14 mouse cellular contexts compared by ENCODE assay signal in genomic region chrX:9222412-9223221, GRCm38 (mm10). TPM values are rescaled to one million over a fixed set of nuclear protein-coding genes. Genes with fewer than 3 reads are reported as not detected.
DNase-seq lines count a peak whose midpoint lies in the region; ATAC-seq and TF ChIP-seq lines count a peak whose summit lies in the region.
"Had no signal": no experiment of that assay in that cellular context is flagged by ENCODE, and none has a peak within 500 bp of the region (broad histone marks: within the 10 kb centered on the region; RNA-seq: fewer than 3 reads in every experiment).

No protein-coding gene starts in this region.

- no peak for TF ChIP-seq POLR2A in kidney, adult 2 months (IDR thresholded peaks at IDR 0.05; ENCODE audit: low read depth, low read length)
- no peak for TF ChIP-seq POLR2A in MEL (IDR thresholded peaks at IDR 0.05; ENCODE audit: control insufficient read depth in 1 of 2, insufficient read depth in 1 of 2, low read depth in 1 of 2, low read length in 2 of 2, poor library complexity in 1 of 2)
- no peak for TF ChIP-seq POLR2A in bone marrow macrophage, adult 2 months (IDR thresholded peaks at IDR 0.05; ENCODE audit: borderline replicate concordance, low read depth, low read length)

- H3K27me3 ChIP-seq in kidney, adult 2 months (replicated peaks; ENCODE audit: control insufficient read depth, insufficient read depth, low read length) = no peaks in the 10 kb centered on the region
- no peaks in the 10 kb centered on the region for H3K27me3 ChIP-seq in MEL (ENCODE audit: control insufficient read depth in 1 of 2, insufficient read depth in 2 of 2, low read length in 2 of 2)
- no peaks in the 10 kb centered on the region for H3K27me3 ChIP-seq in liver, embryonic 14.5 days (ENCODE audit: control insufficient read depth, insufficient read depth, low read length)
- no peaks in the 10 kb centered on the region for H3K27me3 ChIP-seq in forebrain, embryonic 16.5 days (replicated peaks; ENCODE audit: control insufficient read depth, insufficient read depth, low read length)
- H3K27me3 ChIP-seq: hindbrain, embryonic 12.5 days; limb, embryonic 12.5 days; megakaryocyte, embryonic 14.5 days had no signal

- H3K27ac ChIP-seq in kidney, adult 2 months (ENCODE audit: insufficient read depth, low read depth, low read length) = no peak overlapping the region
- no peak overlapping the region for H3K27ac ChIP-seq in MEL (ENCODE audit: control insufficient read depth, low read depth, low read length)
- H3K27ac ChIP-seq in bone marrow macrophage, adult 2 months (ENCODE audit: insufficient read depth, low read depth, low read length) = peak overlapping the region; percentile 58; the same call in 1 of the 2 replicates
- H3K27ac ChIP-seq in liver, embryonic 14.5 days = no peak overlapping the region
- H3K27ac ChIP-seq in forebrain, embryonic 16.5 days (ENCODE audit: low read length) = no peak overlapping the region
- H3K27ac ChIP-seq: gastrocnemius, adult 2 months; hindbrain, embryonic 12.5 days; limb, embryonic 12.5 days had no signal

- 0 out of 2 replicates have a peak, but pooled peaks have one; percentile 37 for ATAC-seq in liver, embryonic 14.5 days (ENCODE audit: insufficient read depth)
- no peak for ATAC-seq in activated CD4-positive, CD25-positive, alpha-beta regulatory T cell, adult 4 months
- ATAC-seq in forebrain, embryonic 16.5 days = no peak

- H3K79me2 ChIP-seq in MEL (ENCODE audit: control insufficient read depth, insufficient read depth, low read length, poor library complexity) = no peaks in the 10 kb centered on the region

- TF ChIP-seq CTCF in kidney, adult 2 months (conservative IDR thresholded peaks at IDR 0.05; ENCODE audit: insufficient read depth, insufficient read length, low read depth, low read length) = no peak
- TF ChIP-seq CTCF in MEL (IDR thresholded peaks at IDR 0.05 in 2 of 3, conservative IDR thresholded peaks at IDR 0.05 in 1 of 3; ENCODE audit: control insufficient read depth in 1 of 3, insufficient read depth in 1 of 3, low read depth in 2 of 3, low read length in 3 of 3, poor library complexity in 1 of 3, severe bottlenecking in 1 of 3) = no peak
- no peak for TF ChIP-seq CTCF in bone marrow macrophage, adult 2 months (IDR thresholded peaks at IDR 0.05; ENCODE audit: low read depth, low read length)
- no peak for TF ChIP-seq CTCF in liver, embryonic 14.5 days (IDR thresholded peaks at IDR 0.05; ENCODE audit: low read depth)

- no peak overlapping the region for H3K9ac ChIP-seq in MEL (ENCODE audit: control insufficient read depth, low read depth, low read length, poor library complexity, severe bottlenecking)
- H3K9ac ChIP-seq in liver, embryonic 14.5 days (replicated peaks) = no peak overlapping the region
- H3K9ac ChIP-seq in forebrain, embryonic 16.5 days (replicated peaks; ENCODE audit: low read depth, low read length) = no peak overlapping the region
- H3K9ac ChIP-seq: hindbrain, embryonic 12.5 days; limb, embryonic 12.5 days had no signal

- H3K4me1 ChIP-seq in kidney, adult 2 months (ENCODE audit: control insufficient read depth, insufficient read depth, low read length) = no peaks in the 10 kb centered on the region
- peaks cover 0 to 6% of the 10 kb centered on the region in 2 experiments; a peak in 2 of 4 replicates for H3K4me1 ChIP-seq in MEL (ENCODE audit: control insufficient read depth in 1 of 2, insufficient read depth in 2 of 2, low read length in 2 of 2)
- H3K4me1 ChIP-seq in bone marrow macrophage, adult 2 months (ENCODE audit: control insufficient read depth, insufficient read depth, low read length) = peaks cover 6% of the 10 kb centered on the region
- 0 out of 4 replicates have a peak, but pooled peaks cover 0 to 4% of the 10 kb centered on the region in 2 experiments for H3K4me1 ChIP-seq in liver, embryonic 14.5 days (replicated peaks; ENCODE audit: control insufficient read depth in 2 of 2, insufficient read depth in 2 of 2, low read length in 1 of 2)
- H3K4me1 ChIP-seq in forebrain, embryonic 16.5 days (replicated peaks; ENCODE audit: control insufficient read depth, insufficient read depth, low read length) = no peaks in the 10 kb centered on the region
- H3K4me1 ChIP-seq: hindbrain, embryonic 12.5 days; limb, embryonic 12.5 days; megakaryocyte, embryonic 14.5 days had no signal

- TF ChIP-seq RAD21 in MEL (IDR thresholded peaks at IDR 0.05; ENCODE audit: low read depth, low read length) = no peak

- DNase-seq in kidney, adult 2 months = peak; percentile 34
- DNase-seq in kidney, postnatal 10 days = no peak
- DNase-seq in MEL (ENCODE audit: low read depth, low spot score) = peak; percentile 8
- no peak for DNase-seq in liver, embryonic 14.5 days (ENCODE audit: low read depth in 3 of 3, low spot score in 3 of 3)
- DNase-seq: gastrocnemius, adult 2 months had no signal

- no peak overlapping the region for H3K4me3 ChIP-seq in kidney, adult 2 months (ENCODE audit: insufficient read depth, low read depth, low read length)
- no peak overlapping the region for H3K4me3 ChIP-seq in MEL (ENCODE audit: control insufficient read depth in 1 of 2, insufficient read depth in 1 of 2, low read depth in 2 of 2, low read length in 2 of 2)
- H3K4me3 ChIP-seq in bone marrow macrophage, adult 2 months (ENCODE audit: insufficient read depth, low read length) = no peak overlapping the region
- H3K4me3 ChIP-seq in liver, embryonic 14.5 days (ENCODE audit: insufficient read depth in 1 of 2, low read depth in 2 of 2, low read length in 2 of 2) = no peak overlapping the region
- no peak overlapping the region for H3K4me3 ChIP-seq in forebrain, embryonic 16.5 days (replicated peaks; ENCODE audit: low read length)
- H3K4me3 ChIP-seq: gastrocnemius, adult 2 months; hindbrain, embryonic 12.5 days; limb, embryonic 12.5 days; megakaryocyte, embryonic 14.5 days had no signal

- H3K36me3 ChIP-seq in kidney, adult 2 months (ENCODE audit: control insufficient read depth, insufficient read depth, low read length) = no peaks in the 10 kb centered on the region
- peaks cover 0 to 3% of the 10 kb centered on the region in 2 experiments; a peak in 1 of 4 replicates for H3K36me3 ChIP-seq in MEL (ENCODE audit: control insufficient read depth in 1 of 2, insufficient read depth in 2 of 2, low read length in 2 of 2)
- no peaks in the 10 kb centered on the region for H3K36me3 ChIP-seq in liver, embryonic 14.5 days (replicated peaks; ENCODE audit: control insufficient read depth, insufficient read depth, low read depth)
- H3K36me3 ChIP-seq in forebrain, embryonic 16.5 days (ENCODE audit: control insufficient read depth, insufficient read depth) = no peaks in the 10 kb centered on the region
- H3K36me3 ChIP-seq: hindbrain, embryonic 12.5 days; limb, embryonic 12.5 days had no signal

- H3K9me3 ChIP-seq in MEL (replicated peaks; ENCODE audit: insufficient read depth, low read length) = no peaks in the 10 kb centered on the region
- H3K9me3 ChIP-seq in liver, embryonic 14.5 days (ENCODE audit: control insufficient read depth, low read length) = no peaks in the 10 kb centered on the region
- H3K9me3 ChIP-seq in forebrain, embryonic 16.5 days (ENCODE audit: control insufficient read depth, low read length) = no peaks in the 10 kb centered on the region
- H3K9me3 ChIP-seq: hindbrain, embryonic 12.5 days; limb, embryonic 12.5 days; megakaryocyte, embryonic 14.5 days had no signal

- TF ChIP-seq EP300 in MEL (IDR thresholded peaks at IDR 0.05; ENCODE audit: low read depth in 1 of 2, low read length in 2 of 2) = no peak
- TF ChIP-seq EP300 in liver, embryonic 14.5 days (IDR thresholded peaks at IDR 0.05; ENCODE audit: low read depth) = no peak

- no peak overlapping the region for H3K4me2 ChIP-seq in liver, embryonic 14.5 days (ENCODE audit: low read depth)
- H3K4me2 ChIP-seq in forebrain, embryonic 16.5 days (ENCODE audit: low read length) = no peak overlapping the region
- H3K4me2 ChIP-seq: hindbrain, embryonic 12.5 days; limb, embryonic 12.5 days had no signal

- 70% methylated on average over 3 of the region's 3 CpGs for WGBS in kidney, adult 2 months
- 71% methylated on average over 3 of the region's 3 CpGs for WGBS in liver, embryonic 14.5 days (ENCODE audit: insufficient replicate concordance)
- 87% methylated on average over 3 of the region's 3 CpGs for WGBS in forebrain, embryonic 16.5 days

RNA-seq across cellular contexts. Expression of gene Lancl3, which starts 22.9 kb away (rescaled TPM):
- 0.50 and 0.72 TPM in 2 replicates for polyA plus RNA-seq in kidney, adult 2 months (2012; rRNA removed)
- total RNA-seq in MEL (2012; rRNA removed) = not detected in 2 replicates
- under 1 TPM in 1 of 2 experiments, not detected in 1; 0.03 TPM for polyA plus RNA-seq in MEL (2012; ENCODE audit: insufficient read depth in 1 of 2, insufficient read length in 2 of 2, low read depth in 1 of 2, low replicate concordance in 2 of 2, missing spikeins in 1 of 2)
- not detected in 2 replicates for polyA plus RNA-seq in bone marrow macrophage, adult 2 months (2012; ENCODE audit: insufficient read depth, insufficient read length, missing spikeins)
- polyA plus RNA-seq in liver, embryonic 14.5 days (2012; rRNA removed) = 0.02 and 0.08 TPM in 2 replicates
- 0.13 and 0.20 TPM in 2 replicates for polyA plus RNA-seq in liver, embryonic 14.5 days (2014; fragmentation: Nextera tagmentation; extraction: Ambion mirVana)
- 1 to 10 TPM in 1 of 2 experiments, under 1 TPM in 1; 0.74 to 1.8 TPM for polyA plus RNA-seq in activated CD4-positive, CD25-positive, alpha-beta regulatory T cell, adult 4 months (2017; shearing (Covaris generic))
- polyA plus RNA-seq in forebrain, embryonic 16.5 days (2015; fragmentation: Nextera tagmentation; extraction: Ambion mirVana) = 10.4 and 10.7 TPM in 2 replicates

RNA-seq across cellular contexts. Expression of gene Gm14862, which starts 34.1 kb away (rescaled TPM):
- polyA plus RNA-seq in kidney, adult 2 months (2012; rRNA removed) = not detected in 2 replicates
- total RNA-seq in MEL (2012; rRNA removed) = not detected in 2 replicates
- not detected for polyA plus RNA-seq in MEL (2012; ENCODE audit: insufficient read depth in 1 of 2, insufficient read length in 2 of 2, low read depth in 1 of 2, low replicate concordance in 2 of 2, missing spikeins in 1 of 2)
- polyA plus RNA-seq in bone marrow macrophage, adult 2 months (2012; ENCODE audit: insufficient read depth, insufficient read length, missing spikeins) = not detected in 2 replicates
- 0.41 and 1.5 TPM in 2 replicates for polyA plus RNA-seq in liver, embryonic 14.5 days (2012; rRNA removed)
- 4.4 and 5.3 TPM in 2 replicates for polyA plus RNA-seq in liver, embryonic 14.5 days (2014; fragmentation: Nextera tagmentation; extraction: Ambion mirVana)
- under 1 TPM in 1 of 2 experiments, not detected in 1; 0.45 TPM for polyA plus RNA-seq in activated CD4-positive, CD25-positive, alpha-beta regulatory T cell, adult 4 months (2017; shearing (Covaris generic))
- polyA plus RNA-seq in forebrain, embryonic 16.5 days (2015; fragmentation: Nextera tagmentation; extraction: Ambion mirVana) = not detected in 2 replicates
- total RNA-seq: ES-E14; gastrocnemius, adult 2 months; layer of hippocampus, adult 18-20 months had no signal
- polyA plus RNA-seq: brain, embryonic 14.5 days; limb, embryonic 12.5 days had no signal

RNA-seq across cellular contexts. Expression of gene Xk, which starts 49.9 kb away (rescaled TPM):
- polyA plus RNA-seq in kidney, adult 2 months (2012; rRNA removed) = 0.28 and 0.37 TPM in 2 replicates
- 10.7 and 11.1 TPM in 2 replicates for total RNA-seq in MEL (2012; rRNA removed)
- polyA plus RNA-seq in MEL (2012; ENCODE audit: insufficient read depth in 1 of 2, insufficient read length in 2 of 2, low read depth in 1 of 2, low replicate concordance in 2 of 2, missing spikeins in 1 of 2) = 10 to 100 TPM in 1 of 2 experiments, not detected in 1; 36.6 TPM
- 0.84 and 0.92 TPM in 2 replicates for polyA plus RNA-seq in bone marrow macrophage, adult 2 months (2012; ENCODE audit: insufficient read depth, insufficient read length, missing spikeins)
- polyA plus RNA-seq in liver, embryonic 14.5 days (2012; rRNA removed) = 16.9 and 18.2 TPM in 2 replicates
- 21.6 and 23.5 TPM in 2 replicates for polyA plus RNA-seq in liver, embryonic 14.5 days (2014; fragmentation: Nextera tagmentation; extraction: Ambion mirVana)
- polyA plus RNA-seq in activated CD4-positive, CD25-positive, alpha-beta regulatory T cell, adult 4 months (2017; shearing (Covaris generic)) = 1 to 10 TPM; 1.0 to 1.1 TPM
- polyA plus RNA-seq in forebrain, embryonic 16.5 days (2015; fragmentation: Nextera tagmentation; extraction: Ambion mirVana) = 3.0 and 3.8 TPM in 2 replicates

Comparison
In these comparisons a context has a peak if more than half of its experiments do, and no peak if none do; other contexts are left out.
1. DNase-seq: peak in kidney, adult 2 months (single experiment) and MEL (single experiment); none in kidney, postnatal 10 days (single experiment) and liver, embryonic 14.5 days (0 of 3).